Mouse (Mus musculus): ENCODE measurements around the gene Macrod2.

Gene Macrod2

GRCm38 (mm10) chr2:140913679-140914412 lies 518.7 kb downstream of the Macrod2 start:
- DNase-seq (ENCODE audit: low spot score), result no peak

GRCm38 (mm10) chr2:140926922-140927321 lies 531.8 kb downstream of the Macrod2 start:
- DNase-seq (ENCODE audit: low spot score), result no peak

- no peak for DNase-seq (ENCODE audit: low spot score)
Observed at GRCm38 (mm10) chr2:140934483-140934882, 539.4 kb downstream of the Macrod2 start.

GRCm38 (mm10) chr2:140949461-140949860 lies 554.4 kb downstream of the Macrod2 start:
- no peak for DNase-seq (ENCODE audit: low spot score)

- DNase-seq (ENCODE audit: low spot score), result no peak
Observed at GRCm38 (mm10) chr2:140959246-140959645, 564.1 kb downstream of the Macrod2 start.

GRCm38 (mm10) chr2:140970181-140970580 lies 575.1 kb downstream of the Macrod2 start:
- no peak for DNase-seq (ENCODE audit: low spot score)

- no peak for DNase-seq (ENCODE audit: low spot score)
Observed at GRCm38 (mm10) chr2:140971845-140972244, 576.7 kb downstream of the Macrod2 start.

- no peak for DNase-seq (ENCODE audit: low spot score)
Observed at GRCm38 (mm10) chr2:140985670-140986372, 590.7 kb downstream of the Macrod2 start.

- no peak for DNase-seq (ENCODE audit: low spot score)
Observed at GRCm38 (mm10) chr2:141003846-141004245, 608.7 kb downstream of the Macrod2 start.

GRCm38 (mm10) chr2:141004326-141004725 lies 609.2 kb downstream of the Macrod2 start:
- no peak for DNase-seq (ENCODE audit: low spot score)

- DNase-seq (ENCODE audit: low spot score), result no peak
Observed at GRCm38 (mm10) chr2:141005616-141006015, 610.5 kb downstream of the Macrod2 start.

- DNase-seq (ENCODE audit: low spot score), result no peak
Observed at GRCm38 (mm10) chr2:141007725-141008124, 612.6 kb downstream of the Macrod2 start.

GRCm38 (mm10) chr2:141008458-141008857 lies 613.3 kb downstream of the Macrod2 start:
- no peak for DNase-seq (ENCODE audit: low spot score)

GRCm38 (mm10) chr2:141013443-141014165 lies 618.5 kb downstream of the Macrod2 start:
- DNase-seq (ENCODE audit: low spot score), result no peak

- no peak for DNase-seq (ENCODE audit: low spot score)
Observed at GRCm38 (mm10) chr2:141022971-141023370, 627.9 kb downstream of the Macrod2 start.

GRCm38 (mm10) chr2:141023916-141024315 lies 628.8 kb downstream of the Macrod2 start:
- DNase-seq (ENCODE audit: low spot score), result no peak

- no peak for DNase-seq (ENCODE audit: low spot score)
Observed at GRCm38 (mm10) chr2:141024316-141025043, 629.4 kb downstream of the Macrod2 start.

GRCm38 (mm10) chr2:141056685-141057454 lies 661.8 kb downstream of the Macrod2 start:
- no peak for DNase-seq (ENCODE audit: low spot score)

- DNase-seq (ENCODE audit: low spot score), result no peak
Observed at GRCm38 (mm10) chr2:141057455-141057833, 662.3 kb downstream of the Macrod2 start.

- DNase-seq (ENCODE audit: low spot score), result no peak
Observed at GRCm38 (mm10) chr2:141073981-141074855, 679.1 kb downstream of the Macrod2 start.

Measured in lung, postnatal 25 days (tissue).